Mouse (Mus musculus) hindbrain, postnatal 0 days (tissue): ENCODE results near the gene Pnpla5. TPM values are rescaled to one million over a fixed set of nuclear protein-coding genes. Genes with fewer than 3 reads are reported as not detected.
A peak's percentile ranks its signal among the peaks of the same experiment; 100 is the strongest.

Experiments used
- ATAC-seq: fragments of 200-750 bp; cut with Nextera tagmentation; 2 replicates; pipeline ENCODE4 v1.8.0; 2017; ENCODE audit warnings: mild to moderate bottlenecking, moderate TSS enrichment, moderate library complexity
- DNase-seq: peaks from one replicate; pipeline ENCODE4 v3.0.0-alpha.2; 2015; ENCODE audit warnings: low spot score
- H3K27ac ChIP-seq: fragments of 300-500 bp; sonication (generic); 2 replicates; pipeline ENCODE4 v1.5.1; 2014; ENCODE audit warnings: mild to moderate bottlenecking
- H3K27me3 ChIP-seq: fragments of 300-500 bp; sonication (generic); 2 replicates; pipeline ENCODE4 v1.6.1; 2014; ENCODE audit warnings: low read length, mixed read lengths; ENCODE audit not compliant: insufficient read depth
- H3K36me3 ChIP-seq: fragments of 300-500 bp; sonication (generic); 2 replicates; pipeline ENCODE4 v1.6.1; 2014; ENCODE audit warnings: low read length, mixed read lengths; ENCODE audit not compliant: insufficient read depth
- H3K4me1 ChIP-seq: fragments of 300-500 bp; sonication (generic); 2 replicates; pipeline ENCODE4 v1.6.1; 2014; ENCODE audit warnings: antibody characterized with exemption, low read length, mixed read lengths; ENCODE audit not compliant: insufficient read depth
- H3K4me2 ChIP-seq: fragments of 300-500 bp; sonication (generic); 2 replicates; pipeline ENCODE4 v1.6.1; 2014; ENCODE audit warnings: low read depth, mild to moderate bottlenecking, low read length, moderate library complexity, mixed read lengths
- H3K4me3 ChIP-seq: fragments of 300-500 bp; sonication (generic); 2 replicates; pipeline ENCODE4 v1.5.1; 2014; ENCODE audit warnings: low read length
- H3K9ac ChIP-seq: fragments of 300-500 bp; sonication (generic); replicated peaks from 2 replicates; pipeline ENCODE4 v1.6.1; 2014; ENCODE audit warnings: mild to moderate bottlenecking, low read length, moderate library complexity, mixed read lengths
- H3K9me3 ChIP-seq: fragments of 300-500 bp; sonication (generic); 2 replicates; pipeline ENCODE4 v1.6.1; 2016; ENCODE audit warnings: low read length, mixed read lengths
- CTCF ChIP-seq: IDR thresholded peaks from 2 replicates; pipeline ENCODE4 v1.5.1; 2016; ENCODE audit warnings: antibody characterized with exemption, control low read depth, low read depth
- WGBS: fragments of 180-500 bp; shearing (Covaris S2); extraction: QIAGEN DNeasy Blood & Tissue Kit; methylation state at CpG from one replicate; pipeline ENCODE4 v1.1.7; 2014; 5-methylcytosine and 5-hydroxymethylcytosine counted together
- microRNA-seq, 2 experiments: library from miRNA; unstranded; fragments of <30 nt; microRNA quantifications; one replicate each; pipeline ENCODE4; 2016
- polyA plus RNA-seq: library from polyadenylated mRNA; unstranded; fragments of >200 nt; fragmentation: Nextera tagmentation; extraction: Ambion mirVana; gene quantifications from 2 replicates; pipeline ENCODE4 v1.2.1, GENCODE M21; 2015
- total RNA-seq: library from RNA; depleted of rRNA; stranded (reverse); fragments of >200 nt; gene quantifications from 2 replicates; pipeline ENCODE4 v1.2.3, GENCODE M21; 2014; rRNA removed

The Pnpla5 gene
- total and polyA plus RNA-seq, 2 experiments from 2014 or later = not detected

- peak; percentile 86 for TF ChIP-seq CTCF
- H3K27ac ChIP-seq = no peak overlapping the region
- H3K4me2 ChIP-seq = no peak overlapping the region
- peak; percentile 73 for ATAC-seq
- WGBS = 10% methylated on average over 7 of the region's 7 CpGs
- no peaks in the 10 kb centered on the region for H3K27me3 ChIP-seq
- H3K4me3 ChIP-seq = no peak overlapping the region
- peaks cover 5% of the 10 kb centered on the region; the same call in 1 of the 2 replicates for H3K4me1 ChIP-seq
- peaks cover 10% of the 10 kb centered on the region; the same call in 1 of the 2 replicates for H3K36me3 ChIP-seq
- no peak overlapping the region for H3K9ac ChIP-seq
- no peaks in the 10 kb centered on the region for H3K9me3 ChIP-seq
- DNase-seq = peak; percentile 96
These were observed 50.7 kb downstream of the Pnpla5 start for GRCm38 (mm10) chr15:84072226-84072625.

DNA sequence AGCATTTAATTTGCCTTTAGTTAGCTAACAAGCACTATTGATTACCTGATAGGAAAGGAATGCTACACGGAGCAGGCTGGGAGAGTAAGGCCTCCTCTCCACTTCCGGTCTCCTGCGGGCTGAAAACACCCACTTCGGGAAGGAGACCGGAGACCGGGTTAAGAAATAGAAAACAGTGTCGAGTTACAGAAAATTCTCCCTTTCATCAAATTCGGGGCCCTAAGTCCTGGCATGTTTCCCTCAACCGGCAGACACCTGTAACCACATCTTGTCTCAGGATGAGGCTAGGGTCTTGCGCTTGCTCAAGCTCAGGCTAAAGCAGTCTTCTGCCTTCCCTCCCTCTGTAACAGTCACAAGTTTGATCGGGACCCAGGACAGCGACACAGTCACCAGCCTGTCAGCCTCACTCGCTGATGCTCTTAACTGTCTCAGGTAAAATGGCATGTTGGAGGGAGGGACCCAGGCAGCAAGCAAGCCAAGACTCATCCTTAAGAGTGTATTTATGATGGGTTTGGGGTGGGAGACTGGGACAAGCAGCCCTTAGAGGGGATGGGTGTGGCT, 52.8 kb downstream of the Pnpla5 start:
- peak overlapping the region; percentile 20; the same call in 1 of the 2 replicates for H3K27ac ChIP-seq
- no peak for DNase-seq
- no peak for TF ChIP-seq CTCF
- no peaks in the 10 kb centered on the region for H3K9me3 ChIP-seq
- H3K27me3 ChIP-seq = no peaks in the 10 kb centered on the region
- H3K9ac ChIP-seq = no peak overlapping the region
- H3K4me1 ChIP-seq = peaks cover 5% of the 10 kb centered on the region; the same call in 1 of the 2 replicates
- no peaks in the 10 kb centered on the region for H3K36me3 ChIP-seq
- ATAC-seq = no peak
- 15% methylated on average over 13 of the region's 13 CpGs for WGBS
- H3K4me2 ChIP-seq = peak overlapping the region; percentile 21; the same call in 1 of the 2 replicates
- no peak overlapping the region for H3K4me3 ChIP-seq

- Histone ChIP-seq H3K27ac (0 out of 2 replicates have a peak overlapping the region, but pooled peaks have one; percentile 20), H3K27me3 (no peaks in the 10 kb centered on the region)
- WGBS = 14% methylated on average over 16 of the region's 16 CpGs
These were observed 53.4 kb downstream of the Pnpla5 start for GRCm38 (mm10) chr15:84069455-84070050.

GRCm38 (mm10) chr15:84065701-84066100, 57.3 kb downstream of the Pnpla5 start:
- Histone ChIP-seq H3K27me3 (no peaks in the 10 kb centered on the region), H3K27ac (no peak overlapping the region), H3K4me2 (no peak overlapping the region), H3K9ac (no peak overlapping the region), H3K36me3 (no peaks in the 10 kb centered on the region), H3K9me3 (no peaks in the 10 kb centered on the region), H3K4me1 (peaks cover 8% of the 10 kb centered on the region), H3K4me3 (no peak overlapping the region)
- TF ChIP-seq CTCF = peak; percentile 50
- DNase-seq = no peak
- ATAC-seq = no peak
- 71% methylated on average over 4 of the region's 4 CpGs for WGBS

More at GRCm38 (mm10) chr15:84069455-84070050, 53.4 kb downstream of the Pnpla5 start:
- Histone ChIP-seq H3K9me3 (no peaks in the 10 kb centered on the region), H3K4me3 (no peak overlapping the region), H3K9ac (no peak overlapping the region), H3K4me2 (peak overlapping the region; percentile 21; the same call in 1 of the 2 replicates), H3K4me1 (peaks cover 8% of the 10 kb centered on the region), H3K36me3 (no peaks in the 10 kb centered on the region)
- ATAC-seq (no peak), DNase-seq (peak; percentile 48)
- no peak for TF ChIP-seq CTCF

DNA sequence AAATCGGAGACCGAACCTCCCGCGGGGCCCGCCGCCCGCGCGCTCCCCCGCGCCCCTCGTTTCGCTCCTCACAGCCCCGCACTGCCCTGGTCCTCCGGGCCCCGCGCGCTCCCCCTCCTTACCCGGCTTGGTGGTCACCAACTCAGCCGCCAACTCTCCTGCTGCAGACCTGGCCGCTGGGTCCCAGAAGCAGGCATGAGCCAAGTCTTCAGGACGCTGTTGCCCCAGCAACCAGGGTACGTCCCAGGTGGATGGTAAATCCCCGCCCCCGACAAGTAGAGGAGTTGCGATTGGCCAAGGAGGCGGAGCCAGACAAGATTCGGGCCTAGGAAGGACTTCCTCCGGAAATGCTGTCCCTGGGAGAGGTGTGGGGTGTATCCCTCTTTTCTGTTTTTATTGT, 57.8 kb downstream of the Pnpla5 start, which contains the start of gene Efcab6:
Efcab6 (minus strand) TSS at position 240 of the 400 bp plus-strand sequence.
- DNase-seq (peak; percentile 82), ATAC-seq (peak; percentile 85)
- Histone ChIP-seq H3K36me3 (no peaks in the 10 kb centered on the region), H3K27ac (no peak within 1 kb of the TSS), H3K4me1 (peaks cover 8% of the 10 kb centered on the region), H3K9me3 (no peaks in the 10 kb centered on the region), H3K4me3 (peak within 1 kb of the TSS; percentile 43), H3K4me2 (peak within 1 kb of the TSS; percentile 71), H3K9ac (no peak within 1 kb of the TSS; the same call in 1 of the 2 replicates), H3K27me3 (no peaks in the 10 kb centered on the region)
- WGBS = 3% methylated on average over 27 of the region's 29 CpGs
- TF ChIP-seq CTCF = no peak

Small RNAs within 50 kb of the gene (microRNA-seq; reads per million reads assigned to microRNA genes)
- 0 to 0.88 reads per million in 2 experiments for gene Mir6392

Other genes starting within 250 kb of the Pnpla5 start
- gene Efcab6, start 57.8 kb downstream of the Pnpla5 start, total RNA-seq = 0.52 and 6.8 TPM in 2 replicates
- 0.42 and 1.6 TPM in 2 replicates for gene Efcab6, start 57.8 kb downstream of the Pnpla5 start, polyA plus RNA-seq
- 248 and 251 TPM in 2 replicates for gene Sult4a1, start 17.4 kb downstream of the Pnpla5 start, total RNA-seq
- gene Sult4a1, start 17.4 kb downstream of the Pnpla5 start, polyA plus RNA-seq = 155 TPM in 2 replicates
- 7.4 and 15.4 TPM in 2 replicates for gene Pnpla3, start 44.7 kb upstream of the Pnpla5 start, total RNA-seq
- gene Pnpla3, start 44.7 kb upstream of the Pnpla5 start, polyA plus RNA-seq = 6.2 and 7.9 TPM in 2 replicates
- 28.0 and 30.9 TPM in 2 replicates for gene Samm50, start 69.1 kb upstream of the Pnpla5 start, total RNA-seq
- 92.3 and 93.6 TPM in 2 replicates for gene Samm50, start 69.1 kb upstream of the Pnpla5 start, polyA plus RNA-seq
- 9.4 and 9.5 TPM in 2 replicates for gene Parvb, start 108.9 kb upstream of the Pnpla5 start, total RNA-seq
- gene Parvb, start 108.9 kb upstream of the Pnpla5 start, polyA plus RNA-seq = 4.3 and 6.2 TPM in 2 replicates
- 1.1 and 1.4 TPM in 2 replicates for gene Parvg, start 200.9 kb upstream of the Pnpla5 start, total RNA-seq
- 1.8 and 1.9 TPM in 2 replicates for gene Parvg, start 200.9 kb upstream of the Pnpla5 start, polyA plus RNA-seq